Mouse (Mus musculus) lung, postnatal 4 days (tissue): Measurements from ENCODE around the gene Ehbp1.

Experiments
- DNase-seq, 2 experiments: peaks; one replicate each; pipeline ENCODE4 v3.0.0; 2021

Gene Ehbp1

GRCm38 (mm10) chr11:22190576-22190975, 151.5 kb downstream of the Ehbp1 start:
- no peak for DNase-seq

GRCm38 (mm10) chr11:22189970-22190369, 152.1 kb downstream of the Ehbp1 start:
- no peak for DNase-seq

- DNase-seq, result no peak
Observed at GRCm38 (mm10) chr11:22181530-22182501, 160.3 kb downstream of the Ehbp1 start.

GRCm38 (mm10) chr11:22180146-22180545, 161.9 kb downstream of the Ehbp1 start:
- DNase-seq, result no peak

- DNase-seq, result no peak
Observed at GRCm38 (mm10) chr11:22178569-22178968, 163.5 kb downstream of the Ehbp1 start.

GRCm38 (mm10) chr11:22174311-22174710, 167.8 kb downstream of the Ehbp1 start:
- no peak for DNase-seq

GRCm38 (mm10) chr11:22170962-22171638, 171.0 kb downstream of the Ehbp1 start:
- DNase-seq, result no peak

GRCm38 (mm10) chr11:22157882-22158281, 184.2 kb downstream of the Ehbp1 start:
- no peak for DNase-seq

- DNase-seq, result no peak
Observed at GRCm38 (mm10) chr11:22156182-22156581, 185.9 kb downstream of the Ehbp1 start.

- DNase-seq, result no peak
Observed at GRCm38 (mm10) chr11:22155366-22156095, 186.6 kb downstream of the Ehbp1 start.

- DNase-seq, result peak; percentile 25 to 60
Observed at GRCm38 (mm10) chr11:22154501-22155294, 187.4 kb downstream of the Ehbp1 start.

- no peak for DNase-seq
Observed at GRCm38 (mm10) chr11:22140737-22141136, 201.4 kb downstream of the Ehbp1 start.

GRCm38 (mm10) chr11:22138466-22138865, 203.6 kb downstream of the Ehbp1 start:
- DNase-seq, result no peak

- DNase-seq, result no peak
Observed at GRCm38 (mm10) chr11:22125188-22125587, 216.9 kb downstream of the Ehbp1 start.

GRCm38 (mm10) chr11:22118853-22119252, 223.2 kb downstream of the Ehbp1 start:
- DNase-seq, result no peak

- no peak for DNase-seq
Observed at GRCm38 (mm10) chr11:22112161-22112560, 229.9 kb downstream of the Ehbp1 start.

GRCm38 (mm10) chr11:22089346-22089745, 252.7 kb downstream of the Ehbp1 start:
- DNase-seq, result no peak

GRCm38 (mm10) chr11:22063352-22063751, 278.7 kb downstream of the Ehbp1 start:
- no peak for DNase-seq

GRCm38 (mm10) chr11:22061660-22062059, 280.4 kb downstream of the Ehbp1 start:
- DNase-seq, result no peak

GRCm38 (mm10) chr11:22057538-22057937, 284.6 kb downstream of the Ehbp1 start:
- DNase-seq, result no peak

GRCm38 (mm10) chr11:22055908-22056307, 286.2 kb downstream of the Ehbp1 start:
- no peak for DNase-seq

GRCm38 (mm10) chr11:22053034-22053668, 288.9 kb downstream of the Ehbp1 start:
- no peak for DNase-seq
